Mouse (Mus musculus): ENCODE data around the gene Irf2bp2. TPM values are rescaled to one million over a fixed set of nuclear protein-coding genes. Genes with fewer than 3 reads are reported as not detected.

Irf2bp2 gene
- polyA plus RNA-seq (2012; rRNA removed) = 118 and 174 TPM in 2 replicates

GRCm38 (mm10) chr8:126593889-126594480 lies at the start of gene Irf2bp2:
TSS of gene Irf2bp2 (minus strand) at chr8:126593986.

Other genes starting within 250 kb of the Irf2bp2 start
- 66.5 and 67.8 TPM in 2 replicates for gene Coa6, start 171.5 kb downstream of the Irf2bp2 start, polyA plus RNA-seq (2012; rRNA removed)
- 7.9 and 9.0 TPM in 2 replicates for gene Tarbp1, start 118.9 kb downstream of the Irf2bp2 start, polyA plus RNA-seq (2012; rRNA removed)

Measured in ovary, adult 2 months (tissue).